Mouse (Mus musculus) hindbrain, embryonic 10.5 days (tissue): Measurements from ENCODE around the gene Ugt1a5. TPM values are rescaled to one million over a fixed set of nuclear protein-coding genes. Genes with fewer than 3 reads are reported as not detected.
"Not testable (repeated sequence)": the region's sequence is repeated elsewhere in the genome, so short reads cannot be mapped to it uniquely, and the experiment has no call there.

Source experiments
- DNase-seq: peaks from one replicate; pipeline ENCODE4 v3.0.0-alpha.2; 2017; ENCODE audit warnings: low spot score
- H3K27ac ChIP-seq: fragments of 300-500 bp; sonication (generic); 2 replicates; pipeline ENCODE4 v1.5.1; 2016; ENCODE audit warnings: mild to moderate bottlenecking, moderate library complexity
- H3K27me3 ChIP-seq: fragments of 300-500 bp; sonication (generic); 2 replicates; pipeline ENCODE4 v1.6.1; 2016; ENCODE audit warnings: mild to moderate bottlenecking; ENCODE audit not compliant: poor library complexity, insufficient read depth, severe bottlenecking
- H3K36me3 ChIP-seq: fragments of 300-500 bp; sonication (generic); 2 replicates; pipeline ENCODE4 v1.6.1; 2016; ENCODE audit warnings: mild to moderate bottlenecking, moderate library complexity
- H3K4me1 ChIP-seq: fragments of 300-500 bp; sonication (generic); replicated peaks from 2 replicates; pipeline ENCODE4 v1.6.1; 2016; ENCODE audit warnings: mild to moderate bottlenecking
- H3K4me3 ChIP-seq: fragments of 300-500 bp; sonication (generic); 2 replicates; pipeline ENCODE4 v1.5.1; 2016; ENCODE audit warnings: mild to moderate bottlenecking, moderate library complexity
- H3K9me3 ChIP-seq: fragments of 300-500 bp; sonication (generic); 2 replicates; pipeline ENCODE4 v1.6.1; 2016; ENCODE audit warnings: mild to moderate bottlenecking, moderate library complexity
- WGBS: fragments of 180-500 bp; shearing (Covaris S2); methylation state at CpG from one replicate; pipeline ENCODE4 v1.1.7; 2016; 5-methylcytosine and 5-hydroxymethylcytosine counted together
- polyA plus RNA-seq: library from polyadenylated mRNA; unstranded; fragments of >200 nt; fragmentation: Nextera tagmentation; extraction: Ambion mirVana; gene quantifications from 2 replicates; pipeline ENCODE4 v1.2.1, GENCODE M21; 2016

Gene Ugt1a5
- polyA plus RNA-seq, result not detected in 2 replicates

DNA sequence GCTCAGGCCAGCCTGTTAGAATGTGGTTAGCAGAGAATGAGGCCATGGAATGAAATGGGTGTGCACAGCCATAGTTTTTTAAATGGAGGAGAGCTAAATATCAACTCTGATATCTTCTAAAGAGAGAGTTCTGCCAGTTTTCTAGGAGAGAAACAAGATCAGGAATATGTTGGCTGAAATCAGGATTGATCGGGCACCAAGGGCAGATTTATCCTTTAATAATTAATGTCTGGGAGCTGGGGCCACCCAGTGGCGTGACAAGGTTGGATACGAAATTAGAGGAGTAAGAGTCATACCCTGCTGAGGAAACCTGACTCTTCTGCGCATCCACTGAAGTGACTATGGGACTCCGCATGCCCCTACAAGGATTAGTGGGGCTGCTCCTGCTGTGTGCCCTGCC lies at the start of gene Ugt1a5:
TSS of gene Ugt1a5 (plus strand) at position 302 of the 400 bp plus-strand sequence.
- H3K4me3 ChIP-seq, result no peak within 1 kb of the TSS

DNA sequence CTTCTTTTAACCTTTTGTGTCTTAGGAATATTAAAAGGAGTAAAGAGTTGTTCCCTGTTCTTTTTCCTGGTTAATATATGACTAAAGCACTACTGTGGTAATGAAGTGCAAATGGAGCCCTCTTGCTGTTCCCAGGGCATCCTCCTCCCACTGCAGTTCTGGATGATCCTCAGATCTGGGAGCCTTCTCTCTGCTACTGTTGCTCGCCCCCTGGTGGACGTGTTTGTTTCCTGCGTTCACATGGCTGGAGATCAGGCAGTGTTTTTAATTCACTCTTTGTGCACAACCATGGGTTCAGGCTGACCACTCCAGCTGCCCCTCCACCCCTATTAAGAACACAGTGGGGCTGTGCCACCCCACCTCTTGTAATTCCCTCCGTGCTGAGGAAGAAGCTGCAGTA lies 45.3 kb upstream of the Ugt1a5 start:
- WGBS, result 12% methylated on average over 4 of the region's 4 CpGs
- H3K4me3 ChIP-seq, H3K9me3 ChIP-seq, H3K4me1 ChIP-seq, H3K27me3 ChIP-seq, H3K27ac ChIP-seq, H3K36me3 ChIP-seq, DNase-seq: not testable (repeated sequence)

More for the DNA sequence above, at the start of gene Ugt1a5:
- H3K36me3 ChIP-seq, result no peaks in the 10 kb centered on the region
- 83% methylated on average over 5 of the region's 5 CpGs for WGBS
- no peaks in the 10 kb centered on the region for H3K4me1 ChIP-seq
- H3K27me3 ChIP-seq, result no peaks in the 10 kb centered on the region
- no peak within 1 kb of the TSS for H3K27ac ChIP-seq
- H3K9me3 ChIP-seq, result no peaks in the 10 kb centered on the region; the same call in 1 of the 2 replicates
- DNase-seq, result no peak

DNA sequence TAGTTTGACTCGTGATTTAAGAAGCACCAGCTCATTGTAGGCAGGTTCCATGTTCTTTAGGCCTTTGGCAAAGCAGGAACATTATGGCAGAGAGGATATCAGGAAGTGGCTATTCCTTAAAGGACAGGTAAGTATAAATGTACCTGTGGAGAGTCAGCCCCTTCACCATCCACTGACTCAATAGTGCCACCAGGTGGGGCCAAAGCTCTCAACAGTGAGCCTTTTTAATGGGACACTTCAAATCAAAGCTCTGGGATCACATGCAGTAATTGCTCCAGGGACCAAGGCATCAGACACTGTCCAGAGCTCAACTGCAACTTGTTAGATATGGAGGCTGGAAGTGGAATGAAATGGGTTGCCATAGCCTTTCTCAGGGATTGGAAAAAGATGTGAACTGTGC lies 44.3 kb upstream of the Ugt1a5 start:
- not testable (repeated sequence) for H3K27ac ChIP-seq, H3K4me1 ChIP-seq, H3K27me3 ChIP-seq, H3K9me3 ChIP-seq, DNase-seq, H3K4me3 ChIP-seq, H3K36me3 ChIP-seq
- no CpG with 5 or more reads among the region's 1 CpGs for WGBS

DNA sequence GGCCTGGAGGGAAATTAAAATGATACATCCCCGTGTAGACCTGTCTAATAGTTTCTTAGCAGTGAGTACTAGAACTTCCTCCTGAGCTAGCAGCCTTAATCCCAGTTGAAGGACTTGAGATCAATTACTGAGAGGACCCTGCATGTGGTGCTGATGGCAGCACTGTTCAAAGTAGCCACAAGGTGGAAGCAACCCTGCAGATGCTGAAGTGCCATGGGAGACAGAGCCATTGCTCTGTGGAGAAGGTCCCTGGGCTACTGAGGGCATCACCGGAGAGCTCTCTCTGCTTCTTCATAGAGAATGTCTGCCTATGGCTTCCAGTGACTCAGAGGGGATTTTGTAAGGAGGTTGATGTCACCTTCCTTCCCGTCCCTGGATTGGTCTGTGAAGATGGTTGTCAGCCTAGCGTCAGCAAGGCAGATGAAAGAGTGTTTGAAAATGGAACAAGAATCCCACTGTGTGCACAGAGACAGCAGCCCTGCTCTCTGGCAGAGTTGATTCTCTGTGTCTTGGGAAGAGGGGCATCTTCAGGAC lies 39.9 kb upstream of the Ugt1a5 start:
- not testable (repeated sequence) for H3K36me3 ChIP-seq, H3K9me3 ChIP-seq, DNase-seq, H3K4me1 ChIP-seq, H3K4me3 ChIP-seq, H3K27ac ChIP-seq, H3K27me3 ChIP-seq
- 80% methylated on average over 4 of the region's 4 CpGs for WGBS

DNA sequence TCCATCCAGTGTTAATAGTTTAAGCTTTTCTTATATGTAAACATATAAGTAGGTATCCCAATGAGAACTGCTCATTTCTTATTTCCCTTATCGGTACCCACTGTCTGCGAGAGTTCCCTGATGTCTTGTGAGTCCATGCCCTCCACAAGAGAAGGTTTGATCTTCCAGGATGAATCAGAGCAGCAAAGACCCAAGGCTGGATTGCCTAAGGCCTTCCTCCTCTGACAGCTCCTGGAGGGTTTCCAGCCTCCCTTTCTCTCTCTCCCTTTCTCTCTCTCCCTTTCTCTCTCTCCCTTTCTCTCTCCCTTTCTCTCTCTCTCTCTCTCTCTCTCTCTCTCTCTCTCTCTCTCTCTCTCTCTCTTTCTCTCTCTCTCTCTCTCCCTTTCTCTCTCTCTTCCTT lies 36.7 kb upstream of the Ugt1a5 start:
- DNase-seq, H3K27ac ChIP-seq, H3K4me1 ChIP-seq, H3K9me3 ChIP-seq, H3K27me3 ChIP-seq, H3K4me3 ChIP-seq, H3K36me3 ChIP-seq: not testable (repeated sequence)
- 90% methylated on average over 2 of the region's 2 CpGs for WGBS

DNA sequence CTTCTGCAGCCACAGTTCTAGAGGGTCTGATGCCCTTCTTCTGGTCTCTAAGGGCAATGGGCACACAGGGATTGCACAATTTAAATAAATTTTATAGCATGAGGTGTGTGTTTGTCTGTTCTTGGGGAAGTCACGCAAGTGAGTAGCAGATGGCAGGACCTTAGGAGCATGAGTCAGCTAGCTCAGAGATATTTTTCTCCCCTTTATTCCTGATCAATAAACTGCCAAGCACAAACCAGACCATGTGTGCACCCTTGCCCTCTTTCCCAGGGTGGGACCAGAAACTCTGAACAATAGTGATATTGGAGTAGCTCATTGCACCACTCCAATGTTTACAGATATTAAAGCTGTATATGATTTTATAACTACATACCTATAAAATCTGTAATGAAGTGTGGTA lies 35.6 kb upstream of the Ugt1a5 start:
- not testable (repeated sequence) for H3K36me3 ChIP-seq, H3K27me3 ChIP-seq, H3K4me1 ChIP-seq, DNase-seq, H3K27ac ChIP-seq, H3K4me3 ChIP-seq, H3K9me3 ChIP-seq
- WGBS, result 94% methylated on average over 1 of the region's 1 CpGs

DNA sequence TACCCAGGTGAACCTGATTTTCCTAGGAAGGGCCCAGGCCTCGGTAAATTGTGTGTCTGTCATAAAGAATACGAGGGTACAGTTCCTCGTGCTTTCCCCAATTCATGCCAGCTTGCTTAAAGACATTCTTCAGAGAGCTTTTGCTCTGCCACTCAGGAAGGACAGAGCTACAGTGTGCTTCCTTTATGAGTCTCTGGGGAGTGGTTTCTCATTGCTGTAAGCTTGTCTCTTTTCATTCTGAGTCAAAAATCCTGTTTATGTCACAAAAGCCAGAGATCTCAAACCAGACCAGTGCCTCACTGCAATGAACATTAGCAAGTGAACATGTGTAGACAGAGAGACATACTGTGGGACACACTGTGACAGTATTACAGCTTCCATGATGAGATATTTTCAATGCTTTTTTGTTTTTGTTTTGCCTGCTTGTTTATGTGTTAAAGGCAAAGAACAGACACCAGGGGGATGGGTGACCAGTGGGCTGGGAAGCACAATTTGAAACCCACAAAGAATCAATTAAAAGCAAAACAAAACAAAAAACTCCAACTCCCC lies 31.8 kb upstream of the Ugt1a5 start:
- no peaks in the 10 kb centered on the region for H3K9me3 ChIP-seq
- 72% methylated on average over 3 of the region's 3 CpGs for WGBS
- H3K27me3 ChIP-seq, result no peaks in the 10 kb centered on the region
- H3K27ac ChIP-seq, result peak overlapping the region; percentile 16; the same call in 1 of the 2 replicates
- H3K4me3 ChIP-seq, result no peak overlapping the region
- no peaks in the 10 kb centered on the region for H3K36me3 ChIP-seq
- no peak for DNase-seq
- peaks cover 9% of the 10 kb centered on the region for H3K4me1 ChIP-seq

DNA sequence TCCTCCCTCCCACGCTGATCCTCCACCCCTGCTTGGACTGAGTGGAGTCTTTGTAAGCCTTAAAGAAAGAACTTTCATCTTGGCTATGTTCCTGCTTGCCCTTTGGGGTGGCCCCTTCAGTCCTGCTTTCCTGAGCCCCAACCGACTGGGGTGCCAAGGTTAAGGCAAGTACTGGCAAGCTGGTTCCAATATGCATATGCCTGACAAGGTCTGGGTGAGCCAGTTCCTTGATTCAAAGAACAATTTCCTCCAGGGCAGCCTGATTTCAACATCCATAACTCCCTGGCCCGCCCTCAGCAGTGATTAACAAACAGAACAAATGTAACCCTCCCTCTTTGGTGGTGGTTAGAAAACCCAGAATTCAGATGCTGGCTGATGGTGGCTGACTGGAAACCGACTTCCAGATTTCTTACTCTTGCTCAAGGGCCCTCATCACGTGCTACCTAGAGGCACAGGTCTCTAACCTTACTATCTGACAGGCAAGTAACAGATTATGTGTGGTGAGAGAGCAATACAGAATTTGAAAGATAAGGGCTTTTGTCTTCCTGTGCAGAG lies 31.3 kb upstream of the Ugt1a5 start, which contains the start of gene Ugt1a6a:
TSS of gene Ugt1a6a (plus strand) at position 353 of the 555 bp plus-strand sequence.
- H3K9me3 ChIP-seq, H3K36me3 ChIP-seq, H3K27me3 ChIP-seq, H3K4me1 ChIP-seq, H3K4me3 ChIP-seq: not testable (repeated sequence)
- 51% methylated on average over 5 of the region's 5 CpGs for WGBS
- peak; percentile 2 for DNase-seq
- peak within 1 kb of the TSS; percentile 16; the same call in 1 of the 2 replicates for H3K27ac ChIP-seq

DNA sequence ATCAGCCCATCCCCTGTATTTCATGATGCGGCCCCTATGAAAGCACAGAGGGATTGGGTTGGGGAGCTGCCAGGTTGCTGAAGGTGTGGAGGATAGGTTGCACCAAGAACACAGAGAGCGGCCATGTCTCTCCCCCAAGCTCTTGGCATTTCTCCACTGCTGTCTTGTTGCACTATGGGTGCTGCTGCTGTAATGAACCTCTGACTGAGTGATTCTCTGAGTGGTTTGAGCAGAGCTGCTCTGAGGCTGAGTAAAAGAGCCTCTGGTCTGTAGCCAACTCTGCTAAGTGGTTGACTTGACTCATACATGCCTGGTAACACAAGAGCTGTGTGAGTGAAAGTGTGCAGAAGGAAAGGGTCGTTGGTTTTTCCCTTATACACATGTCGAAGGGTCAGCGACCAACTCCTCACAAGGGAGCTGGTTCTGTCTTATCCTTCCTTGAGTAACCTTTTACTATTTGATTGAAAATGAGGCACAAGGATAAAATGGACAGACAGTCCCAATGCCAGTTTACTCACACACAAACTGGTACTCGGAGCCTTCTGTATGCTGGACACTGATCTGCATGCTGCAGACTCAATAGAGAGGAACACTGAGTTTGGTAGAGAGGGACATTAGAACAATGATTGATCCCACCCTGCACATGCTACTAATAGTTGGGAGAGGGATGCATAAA lies 30.4 kb upstream of the Ugt1a5 start:
- H3K27ac ChIP-seq, H3K4me3 ChIP-seq, H3K9me3 ChIP-seq, H3K36me3 ChIP-seq, DNase-seq, H3K27me3 ChIP-seq, H3K4me1 ChIP-seq: not testable (repeated sequence)
- 91% methylated on average over 6 of the region's 6 CpGs for WGBS

DNA sequence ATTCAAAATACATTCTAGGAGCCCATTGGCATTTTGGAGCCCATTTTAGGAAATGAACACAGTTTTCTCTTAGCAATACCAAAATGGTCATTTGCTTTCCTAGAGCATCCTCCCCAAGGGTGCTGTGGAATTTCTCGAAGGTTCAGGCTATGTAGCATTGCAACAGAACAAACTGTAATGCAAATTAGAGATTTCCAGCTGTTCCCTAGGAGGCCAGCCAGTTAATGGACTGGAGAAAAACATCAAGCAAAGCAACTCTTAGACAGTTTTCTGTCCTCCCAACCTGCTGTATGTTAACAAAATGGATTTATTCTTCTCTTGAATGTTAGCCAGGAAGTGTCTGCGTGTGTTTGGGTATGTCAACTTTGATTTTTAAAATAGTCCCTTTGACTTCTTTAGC lies 29.2 kb upstream of the Ugt1a5 start:
- Histone ChIP-seq H3K36me3 (no peaks in the 10 kb centered on the region), H3K27me3 (no peaks in the 10 kb centered on the region), H3K27ac (no peak overlapping the region), H3K4me3 (no peak overlapping the region), H3K4me1 (peaks cover 9% of the 10 kb centered on the region), H3K9me3 (no peaks in the 10 kb centered on the region)
- DNase-seq, result no peak
- WGBS, result 72% methylated on average over 2 of the region's 2 CpGs

DNA sequence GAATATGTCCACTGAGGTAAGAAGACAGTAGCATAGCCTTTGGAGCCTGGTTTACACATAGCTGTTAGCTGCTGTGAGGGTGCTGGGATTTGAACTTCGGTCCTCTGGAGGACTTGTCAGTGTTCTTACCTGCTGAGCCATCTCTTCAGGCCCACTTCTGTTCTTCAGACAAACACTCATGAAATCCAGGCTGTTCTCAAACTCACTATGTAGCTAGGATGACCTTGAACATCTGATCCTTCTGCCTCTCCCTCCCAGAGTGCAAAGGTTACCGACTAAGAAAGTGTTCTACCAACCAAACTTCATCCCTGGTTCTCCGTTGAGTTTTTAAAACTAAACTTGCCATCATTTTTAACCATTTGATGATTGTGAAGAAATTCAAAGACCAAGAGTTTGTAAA lies 28.5 kb upstream of the Ugt1a5 start:
- Histone ChIP-seq H3K36me3 (no peaks in the 10 kb centered on the region), H3K27ac (no peak overlapping the region), H3K9me3 (no peaks in the 10 kb centered on the region), H3K4me1 (peaks cover 9% of the 10 kb centered on the region), H3K27me3 (no peaks in the 10 kb centered on the region), H3K4me3 (no peak overlapping the region)
- DNase-seq, result no peak
- WGBS, result 91% methylated on average over 3 of the region's 3 CpGs

DNA sequence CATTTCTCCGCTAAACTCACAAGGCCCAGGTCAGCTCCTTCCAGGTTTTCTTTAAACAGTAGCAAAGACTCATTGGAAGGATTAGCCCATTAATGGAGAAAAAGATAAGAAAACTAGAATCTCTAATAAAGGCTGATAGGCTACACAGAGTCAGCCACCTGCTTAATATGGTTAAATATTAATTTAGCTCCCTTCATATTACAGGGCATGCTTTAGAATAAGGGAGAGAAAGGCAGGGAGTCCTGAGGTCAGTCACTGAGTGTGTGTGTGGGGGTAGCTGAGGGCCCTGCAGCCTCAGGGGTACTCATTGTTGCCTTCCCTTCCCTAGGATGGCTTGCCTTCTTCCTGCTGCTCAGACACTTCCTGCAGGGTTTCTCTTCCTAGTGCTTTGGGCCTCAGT lies 27.7 kb upstream of the Ugt1a5 start:
- Histone ChIP-seq H3K4me3 (no peak overlapping the region), H3K27me3 (no peaks in the 10 kb centered on the region), H3K27ac (no peak overlapping the region), H3K4me1 (peaks cover 9% of the 10 kb centered on the region), H3K9me3 (no peaks in the 10 kb centered on the region), H3K36me3 (no peaks in the 10 kb centered on the region)
- 89% methylated on average over 1 of the region's 1 CpGs for WGBS
- DNase-seq, result no peak

DNA sequence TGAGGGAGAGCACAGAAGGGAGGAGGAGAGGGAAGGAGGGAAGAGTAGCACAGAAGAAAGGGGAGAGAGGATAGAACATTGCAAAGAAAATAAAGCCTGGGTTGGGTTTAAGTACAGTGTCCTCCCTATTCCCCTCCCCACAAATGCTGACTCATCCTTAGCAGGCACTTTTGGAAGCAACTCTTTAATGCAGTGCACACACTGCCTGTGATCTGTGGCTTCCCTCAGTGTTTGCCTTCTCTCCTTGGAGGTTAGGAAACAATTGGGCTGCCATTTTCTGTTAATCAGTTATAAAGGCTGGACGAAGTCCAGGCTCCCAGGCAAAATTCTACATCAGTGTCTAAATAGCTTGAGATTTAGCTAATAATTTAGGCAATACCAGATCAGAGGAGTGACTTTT lies 25.3 kb upstream of the Ugt1a5 start:
- H3K36me3 ChIP-seq, H3K4me3 ChIP-seq, H3K4me1 ChIP-seq, DNase-seq, H3K27me3 ChIP-seq, H3K9me3 ChIP-seq, H3K27ac ChIP-seq: not testable (repeated sequence)
- WGBS, result 70% methylated on average over 1 of the region's 1 CpGs
